Mouse (Mus musculus): ENCODE results near the gene Ehbp1.

Ehbp1 gene

DNA sequence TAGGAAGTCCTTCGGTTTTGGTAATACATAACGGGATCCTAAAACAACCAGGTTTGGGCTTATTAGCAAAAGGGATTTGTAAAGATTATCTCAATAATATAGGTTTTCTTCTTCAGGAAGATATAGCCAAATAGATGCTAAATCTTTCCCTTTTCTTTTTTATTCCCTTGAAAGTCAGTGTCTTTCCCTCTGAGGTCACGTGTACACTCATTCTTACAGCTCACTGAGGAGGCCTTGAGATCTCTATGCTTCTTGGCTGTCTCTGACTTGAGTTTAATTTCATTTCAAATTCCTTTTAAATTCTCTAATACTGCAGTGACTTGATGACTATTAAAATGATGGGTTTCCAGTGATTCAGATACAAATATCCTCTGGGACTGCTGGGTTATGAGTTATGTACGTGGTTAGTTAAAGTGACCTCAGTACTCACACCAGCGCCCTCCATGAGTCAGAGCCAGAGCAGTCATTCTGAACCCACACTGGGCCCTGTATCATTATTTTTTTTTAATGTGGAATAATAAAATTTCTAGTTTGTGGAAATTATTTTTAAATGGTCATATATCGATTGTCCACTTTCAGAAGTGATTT is 24.2 kb downstream of the Ehbp1 start:
- TF ChIP-seq GATA4 (IDR thresholded peaks at IDR 0.05; ENCODE audit: insufficient replicate concordance, low read length), result no peak

DNA sequence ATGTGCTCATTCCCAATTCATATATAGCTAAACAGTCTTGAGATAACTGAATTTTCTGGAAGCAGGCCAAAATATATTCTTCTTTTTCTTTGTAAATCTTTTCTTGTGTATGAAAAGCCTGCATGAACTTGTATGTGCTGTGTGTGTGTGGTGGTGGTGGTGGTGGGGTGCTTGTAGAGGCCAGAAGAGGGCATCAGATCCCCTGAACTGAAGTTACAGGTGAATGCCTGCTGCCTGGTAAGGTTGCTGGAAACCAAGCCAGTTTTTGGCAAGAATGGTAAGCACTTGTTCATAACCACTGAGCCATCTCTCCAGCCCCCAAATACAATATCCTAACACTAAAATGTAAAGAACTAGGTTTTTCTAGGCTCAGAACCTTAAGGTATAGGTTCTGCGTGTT is 26.3 kb downstream of the Ehbp1 start:
- TF ChIP-seq GATA4 (IDR thresholded peaks at IDR 0.05; ENCODE audit: insufficient replicate concordance, low read length), result no peak

DNA sequence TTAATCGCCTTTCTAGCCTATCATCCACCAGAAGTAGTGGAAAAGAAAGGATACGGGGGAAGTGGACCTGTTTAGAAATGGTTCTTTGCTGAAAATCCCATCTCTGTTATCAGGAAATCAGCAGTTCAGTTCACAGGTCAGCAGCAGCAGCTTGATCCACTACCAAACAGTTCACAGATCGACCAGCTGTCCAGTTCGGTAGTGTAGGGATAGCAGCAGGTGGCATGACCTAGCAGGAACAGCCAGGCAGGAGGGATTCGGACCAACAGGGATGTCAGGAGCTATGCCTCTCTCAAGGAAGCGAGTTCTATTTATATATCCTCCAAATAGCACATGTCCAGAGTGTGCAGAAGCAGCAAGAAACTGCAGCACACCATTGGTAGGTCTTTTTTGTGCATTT is 40.9 kb downstream of the Ehbp1 start:
- no peak for TF ChIP-seq GATA4 (IDR thresholded peaks at IDR 0.05; ENCODE audit: insufficient replicate concordance, low read length)

DNA sequence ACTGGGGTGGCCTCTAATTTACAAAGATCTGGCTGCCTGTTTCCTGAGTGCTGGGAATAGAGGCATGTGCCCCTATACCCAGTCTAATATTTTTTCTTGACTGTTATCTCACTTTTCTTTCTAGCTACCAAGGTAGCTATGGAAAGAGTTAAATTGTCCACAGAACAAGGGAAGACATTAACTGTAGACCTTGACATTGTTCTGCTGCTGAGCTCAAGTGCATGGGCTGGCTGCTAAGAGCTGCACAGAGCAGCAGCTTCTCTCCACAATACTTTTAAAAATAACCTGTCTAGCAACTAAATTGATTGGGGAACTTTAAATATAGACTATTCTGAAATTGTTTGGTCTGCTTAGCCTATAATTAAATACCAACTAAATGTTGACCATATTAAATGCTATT is 52.9 kb downstream of the Ehbp1 start:
- no peak for TF ChIP-seq GATA4 (IDR thresholded peaks at IDR 0.05; ENCODE audit: insufficient replicate concordance, low read length)

DNA sequence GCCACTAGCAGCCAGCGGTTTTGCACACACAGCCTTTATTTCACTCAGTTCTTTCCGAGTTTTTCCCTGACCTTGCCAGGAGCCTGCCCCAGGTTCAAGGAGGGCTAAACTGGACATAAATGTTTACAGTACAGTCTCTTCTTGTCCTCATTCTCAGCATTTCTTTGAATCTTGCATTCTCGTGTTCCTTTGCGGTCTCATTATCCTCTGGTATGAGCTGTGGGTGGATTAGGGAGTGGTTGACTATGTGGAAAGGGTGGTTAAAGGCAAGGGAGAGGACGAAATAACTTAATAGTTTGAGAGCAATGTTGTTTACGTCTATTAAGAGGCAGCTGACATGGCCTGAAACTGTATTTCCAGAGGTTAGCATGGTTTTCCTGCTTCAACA is 54.6 kb downstream of the Ehbp1 start:
- no peak for TF ChIP-seq GATA4 (IDR thresholded peaks at IDR 0.05; ENCODE audit: insufficient replicate concordance, low read length)

DNA sequence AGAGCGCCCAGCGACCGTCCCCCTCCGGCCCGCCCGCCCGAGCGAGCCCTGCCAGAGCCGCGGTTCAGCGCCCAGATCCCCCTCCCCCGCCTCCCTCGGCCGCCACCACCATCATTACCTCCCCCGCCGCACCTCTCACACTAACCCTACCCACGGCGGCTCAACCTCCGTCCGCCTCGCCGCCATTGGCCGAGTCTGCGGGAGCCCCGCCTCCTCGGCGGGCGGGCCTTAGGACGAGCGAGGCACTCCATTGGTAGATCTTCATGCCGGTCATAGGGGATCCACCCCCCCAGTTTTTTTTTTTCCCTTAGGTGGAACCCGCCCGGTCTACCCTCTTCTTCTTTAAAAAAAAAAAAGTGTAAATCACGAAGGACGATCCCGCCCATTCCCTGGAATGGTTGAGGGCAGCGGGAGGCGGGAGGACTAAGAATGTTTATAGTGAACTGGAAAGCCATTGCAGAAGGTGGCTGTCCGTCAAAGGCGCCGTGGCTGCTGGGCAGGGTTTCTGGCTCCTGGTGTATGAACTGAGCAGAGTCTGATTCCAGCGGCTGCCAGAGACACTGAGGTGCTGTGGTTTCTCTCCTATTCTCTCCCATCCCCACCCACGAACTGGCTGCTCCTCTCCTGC is 55.1 kb downstream of the Ehbp1 start:
- no peak for TF ChIP-seq GATA4 (IDR thresholded peaks at IDR 0.05; ENCODE audit: insufficient replicate concordance, low read length)

DNA sequence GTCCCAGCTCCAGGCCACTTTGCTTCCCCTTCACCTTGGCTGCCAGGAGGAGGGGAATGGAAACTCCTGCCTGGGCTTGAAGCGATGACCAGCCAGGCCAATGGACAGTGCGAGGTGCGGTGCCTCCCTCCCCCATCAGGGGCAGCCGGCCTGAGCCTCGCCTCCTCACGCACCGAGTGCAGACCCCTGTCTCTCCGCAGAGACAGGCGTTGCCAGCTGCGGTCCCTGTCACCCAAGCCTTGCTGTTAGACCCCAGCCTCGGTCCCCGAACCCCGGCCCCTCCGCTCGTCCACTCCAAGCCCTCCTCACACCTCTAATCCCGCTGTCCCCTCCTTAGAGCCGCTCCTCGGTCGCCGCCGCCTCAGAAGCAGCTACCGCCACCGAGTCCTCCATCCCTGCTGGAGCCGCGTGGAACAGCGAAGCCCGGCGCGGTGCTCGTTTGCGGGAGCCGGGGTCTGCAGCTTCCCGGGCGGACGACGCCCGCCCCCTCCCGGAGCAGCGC is 55.7 kb downstream of the Ehbp1 start:
- no peak for TF ChIP-seq GATA4 (IDR thresholded peaks at IDR 0.05; ENCODE audit: insufficient replicate concordance, low read length)

DNA sequence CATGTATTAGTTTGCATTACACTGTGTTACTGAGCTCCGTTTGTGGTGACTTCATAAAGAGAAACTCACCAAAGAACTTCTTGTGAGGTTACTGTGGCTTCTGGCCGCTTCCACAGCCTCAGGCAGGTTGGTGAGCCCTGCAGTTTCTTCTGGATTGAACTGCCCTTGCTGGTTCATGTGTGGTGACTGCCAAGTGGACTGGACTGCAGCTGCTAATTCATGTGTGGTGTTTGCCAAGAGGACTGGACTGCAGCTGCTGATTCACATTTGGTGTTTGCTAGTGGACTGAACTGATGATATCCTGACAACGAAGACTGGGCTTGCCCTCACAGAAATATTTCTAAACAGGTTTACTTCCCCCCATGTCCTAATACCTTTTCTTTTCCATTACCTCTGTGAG is 65.4 kb downstream of the Ehbp1 start:
- TF ChIP-seq GATA4 (IDR thresholded peaks at IDR 0.05; ENCODE audit: insufficient replicate concordance, low read length), result no peak

DNA sequence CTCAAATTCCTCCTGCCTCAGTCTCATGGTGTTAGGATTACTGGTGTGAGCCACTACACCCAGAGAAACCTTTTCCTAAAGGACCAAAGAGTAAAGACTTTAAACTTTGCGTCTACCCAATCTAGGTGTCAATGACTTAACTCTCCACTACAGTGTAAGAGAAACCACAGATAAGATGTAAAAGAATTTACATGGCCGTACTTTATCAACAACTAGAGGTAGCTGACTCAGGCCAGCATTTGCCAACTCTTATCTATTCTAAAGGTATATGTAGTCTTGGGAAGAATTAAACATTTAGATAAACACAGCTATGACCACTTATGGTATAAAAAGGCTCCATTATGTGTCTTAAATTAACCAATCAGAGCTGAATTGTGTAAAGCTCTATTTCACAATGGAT is 67.9 kb downstream of the Ehbp1 start:
- TF ChIP-seq GATA4 (IDR thresholded peaks at IDR 0.05; ENCODE audit: insufficient replicate concordance, low read length), result no peak

DNA sequence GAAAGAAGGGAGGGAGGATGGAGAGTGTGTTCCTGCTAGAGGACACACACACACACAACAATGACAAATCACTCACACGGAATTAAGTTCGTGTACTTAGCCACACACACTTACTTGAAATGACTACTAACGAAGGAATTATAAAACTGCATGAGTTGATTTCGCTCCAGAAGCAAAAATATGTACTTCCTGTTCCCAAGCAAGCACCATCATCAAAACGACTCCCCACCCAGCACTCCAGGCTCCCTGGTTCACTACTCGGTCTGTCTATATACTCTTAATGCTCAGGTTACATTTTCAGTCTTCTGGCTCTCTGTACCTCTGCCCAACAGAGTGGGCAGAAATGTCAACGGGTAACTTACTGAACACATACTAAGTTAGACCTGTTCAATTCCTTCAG is 68.7 kb downstream of the Ehbp1 start:
- no peak for TF ChIP-seq GATA4 (IDR thresholded peaks at IDR 0.05; ENCODE audit: insufficient replicate concordance, low read length)

DNA sequence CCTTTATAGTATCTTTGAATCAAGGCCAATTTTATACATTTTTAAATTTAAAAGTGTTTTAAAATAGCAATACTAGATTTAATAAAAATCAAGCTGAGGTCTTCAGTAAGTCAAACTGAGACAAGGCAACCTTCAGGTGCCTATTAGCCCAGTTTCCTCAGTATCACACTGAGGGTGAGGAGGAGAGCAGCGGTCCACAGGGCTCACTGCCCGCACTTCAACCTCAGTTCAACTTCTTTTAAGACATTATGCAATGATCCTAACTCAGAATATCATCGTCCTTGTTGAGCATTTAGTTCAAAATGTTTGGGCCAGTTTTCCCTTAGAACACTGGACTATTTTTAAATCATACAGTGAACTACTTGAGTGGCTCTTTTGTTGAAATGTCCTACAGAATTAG is 70.2 kb downstream of the Ehbp1 start:
- no peak for TF ChIP-seq GATA4 (IDR thresholded peaks at IDR 0.05; ENCODE audit: insufficient replicate concordance, low read length)

DNA sequence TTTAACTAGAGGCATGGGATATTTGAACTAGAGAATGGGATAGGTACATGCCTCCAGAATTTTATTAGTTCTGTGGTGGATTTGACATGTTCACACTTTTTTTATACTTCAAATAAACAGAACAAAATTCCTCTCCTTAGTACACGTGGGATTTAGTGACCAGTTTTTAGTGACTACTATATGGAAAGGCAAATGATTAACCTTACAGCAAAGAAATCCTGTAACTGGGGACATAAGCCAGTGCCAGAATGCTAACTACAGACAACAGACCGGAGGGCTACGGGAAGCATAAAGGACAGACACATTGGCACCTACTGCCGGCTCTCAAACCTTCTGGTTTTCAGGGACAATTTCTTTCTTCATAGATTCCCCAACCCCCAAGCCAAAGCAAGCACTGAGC is 72.4 kb downstream of the Ehbp1 start:
- TF ChIP-seq GATA4 (IDR thresholded peaks at IDR 0.05; ENCODE audit: insufficient replicate concordance, low read length), result no peak

DNA sequence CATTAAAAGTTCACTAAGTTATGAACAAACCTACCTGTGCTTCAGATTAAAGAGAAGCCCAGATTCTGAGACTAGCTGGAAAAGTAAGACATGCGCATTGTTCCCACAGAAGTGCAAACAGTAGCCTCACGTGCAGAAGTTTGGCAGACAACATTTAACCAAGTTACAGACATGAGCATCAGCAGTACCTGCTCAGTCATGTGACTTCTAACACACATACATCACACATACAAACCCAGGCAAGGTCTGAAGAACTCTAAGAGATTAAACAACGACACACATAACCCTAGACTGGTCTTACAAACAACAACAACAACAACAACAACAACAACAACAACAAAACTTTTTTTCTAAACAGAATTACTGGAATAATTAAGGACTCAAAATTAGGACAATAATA is 72.9 kb downstream of the Ehbp1 start:
- no peak for TF ChIP-seq GATA4 (IDR thresholded peaks at IDR 0.05; ENCODE audit: insufficient replicate concordance, low read length)

DNA sequence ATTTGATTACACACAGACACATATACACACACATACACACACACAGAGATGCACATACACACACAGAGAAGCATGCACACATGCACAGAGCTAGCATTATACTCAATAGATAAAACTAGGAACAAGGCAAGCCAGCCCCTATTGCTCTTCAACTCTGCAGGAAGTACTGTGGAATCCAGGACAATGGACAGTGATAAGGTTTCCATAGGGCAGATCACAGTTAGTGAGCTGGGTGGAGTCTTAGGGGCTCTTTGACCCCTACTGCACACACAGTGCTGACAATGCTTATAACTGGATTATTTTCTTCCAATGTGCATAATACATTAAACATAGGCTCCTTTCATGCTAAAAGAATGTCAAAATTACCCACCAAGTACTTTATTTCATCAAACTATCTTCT is 75.1 kb downstream of the Ehbp1 start:
- peak; percentile 54; the same call in 1 of the 2 replicates for TF ChIP-seq GATA4 (IDR thresholded peaks at IDR 0.05; ENCODE audit: insufficient replicate concordance, low read length)

DNA sequence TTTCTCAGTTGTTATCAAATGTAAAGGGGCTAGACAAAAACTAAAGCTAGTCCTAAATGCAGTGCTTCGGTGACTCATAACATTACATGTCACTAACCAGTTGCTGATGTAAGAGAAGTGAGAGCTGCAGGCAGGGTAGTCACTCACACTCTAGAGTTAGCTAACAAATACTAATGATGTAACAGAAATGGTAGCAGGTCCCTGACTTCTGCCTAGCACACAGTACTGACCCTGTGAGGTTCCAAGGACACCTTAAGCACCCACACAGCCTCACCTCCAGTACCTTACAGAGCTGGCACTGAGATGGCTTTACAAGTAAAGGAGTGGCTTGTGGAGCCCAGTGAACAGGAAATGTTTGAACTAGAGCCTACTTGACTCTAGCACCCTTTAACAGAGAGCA is 86.7 kb downstream of the Ehbp1 start:
- TF ChIP-seq GATA4 (IDR thresholded peaks at IDR 0.05; ENCODE audit: insufficient replicate concordance, low read length), result no peak

DNA sequence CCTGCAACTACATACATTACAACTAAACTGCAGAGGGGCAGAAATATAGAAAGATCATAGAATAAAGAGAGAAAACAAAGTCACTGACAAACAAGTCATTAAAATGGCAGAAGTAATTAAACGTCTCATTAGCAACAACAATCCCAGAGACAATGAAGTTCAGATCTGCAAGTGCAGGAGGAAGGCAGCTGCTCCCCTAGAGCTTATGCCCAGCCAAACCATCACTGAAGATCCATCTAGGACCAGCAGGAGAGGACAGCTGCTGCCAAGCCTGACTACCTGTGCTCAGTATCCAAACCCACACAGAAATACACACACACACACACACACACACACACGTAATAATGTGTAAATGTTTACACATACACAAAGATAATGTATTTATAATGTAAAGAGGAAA is 92.7 kb downstream of the Ehbp1 start:
- TF ChIP-seq GATA4 (IDR thresholded peaks at IDR 0.05; ENCODE audit: insufficient replicate concordance, low read length), result no peak

DNA sequence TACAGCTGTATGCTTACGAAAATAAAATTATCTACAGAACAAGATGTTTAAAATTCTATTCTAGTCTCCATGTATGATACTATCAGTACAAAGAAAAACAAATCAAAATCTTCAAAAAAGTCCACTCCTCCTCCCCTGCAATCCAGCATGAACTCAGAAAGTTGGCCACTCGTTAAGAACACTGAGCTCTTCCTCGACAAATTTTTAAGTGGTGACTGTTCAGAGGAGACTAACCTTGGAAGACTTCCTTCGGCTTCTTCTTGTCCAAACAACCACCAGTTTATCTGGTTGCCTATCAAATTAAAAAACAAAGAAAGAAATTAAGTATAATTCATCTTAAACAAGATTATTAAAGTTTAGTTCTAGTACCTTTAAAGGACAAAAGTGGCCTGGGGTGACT is 94.4 kb downstream of the Ehbp1 start:
- no peak for TF ChIP-seq GATA4 (IDR thresholded peaks at IDR 0.05; ENCODE audit: insufficient replicate concordance, low read length)
